Mouse (Mus musculus) erythroblast, adult 5-6 weeks (primary cell): ENCODE measurements around the gene Map2k5. TPM values are rescaled to one million over a fixed set of nuclear protein-coding genes. Genes with fewer than 3 reads are reported as not detected.

Experiments used
- ATAC-seq: replicated peaks from 2 replicates; pipeline ENCODE4 v1.8.0; 2016; ENCODE audit warnings: moderate number of reproducible peaks, mild to moderate bottlenecking, moderate TSS enrichment, inconsistent platforms; ENCODE audit not compliant: poor library complexity, low FRiP score, severe bottlenecking
- total RNA-seq, 2 experiments: library from RNA; stranded (forward) in 1 of 2; stranded (reverse) in 1 of 2; fragments of 150-400 nt in 1 of 2; fragments of 200-764, 138-1000 nt in 1 of 2; gene quantifications; 2 replicates each; pipeline versions ENCODE4 v1.2.3 to v1.2.4; 2015 to 2017; ENCODE audit warnings: low replicate concordance in 2 of 2

Map2k5 gene
- total RNA-seq, 2 experiments from 2014 or later: 3.1 to 4.6 TPM

GRCm38 (mm10) chr9:63150086-63150800 lies 227.5 kb downstream of the Map2k5 start:
- ATAC-seq: no peak

DNA sequence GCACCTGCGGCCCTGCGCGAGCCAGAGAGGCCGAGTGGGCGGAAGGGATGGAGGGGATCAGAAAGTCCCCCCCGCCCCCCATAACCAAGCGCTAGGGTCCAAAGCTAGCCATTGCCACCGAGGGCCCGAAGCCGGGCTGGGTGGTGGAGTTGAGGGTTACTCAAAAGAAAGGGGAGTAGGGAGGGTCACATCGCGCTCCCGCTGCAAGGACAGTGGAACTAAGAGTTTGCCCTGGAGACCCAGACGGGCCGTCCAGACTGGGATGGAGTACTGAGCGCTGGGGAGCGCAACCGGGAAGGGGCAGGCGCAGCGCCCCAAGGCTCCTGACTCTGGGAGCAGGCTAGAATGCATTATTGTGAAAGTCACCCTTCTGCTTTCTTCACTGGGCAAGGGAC lies 228.3 kb downstream of the Map2k5 start:
- ATAC-seq: no peak

- no peak for ATAC-seq
These were observed 229.0 kb downstream of the Map2k5 start, which contains the start of gene Skor1 for GRCm38 (mm10) chr9:63148410-63149371. Gene Skor1, minus strand, starts transcription at chr9:63148961.

DNA sequence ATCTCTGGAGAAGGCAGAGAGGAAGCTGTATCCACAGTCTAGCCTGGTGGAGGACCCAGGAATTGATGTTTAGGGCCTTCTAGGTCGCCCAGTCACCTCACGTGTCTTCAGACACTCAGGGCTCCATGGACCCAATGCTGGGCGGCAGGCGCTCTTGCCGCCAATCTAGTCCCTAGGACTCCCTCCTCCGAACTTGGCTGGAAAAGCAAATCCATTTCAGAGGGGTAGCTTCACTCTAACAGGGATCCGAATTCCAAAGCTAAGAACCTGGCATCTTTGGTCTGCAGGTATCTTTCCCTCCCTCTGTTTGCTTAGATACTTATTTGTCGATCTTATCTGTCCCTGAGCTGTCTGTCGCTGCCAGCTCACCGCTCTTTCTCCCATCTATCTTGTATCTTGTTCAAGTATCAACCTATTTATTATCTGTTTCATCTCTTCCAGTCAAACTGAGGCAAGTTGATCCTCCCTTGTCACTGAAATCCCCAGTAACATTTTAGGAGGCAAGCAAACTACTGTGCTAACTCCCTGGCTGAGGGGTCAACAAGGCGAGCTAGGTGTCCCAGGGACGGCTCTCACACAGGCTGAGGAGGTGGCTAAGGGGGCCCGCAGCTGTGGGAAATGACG lies 229.8 kb downstream of the Map2k5 start:
- no peak for ATAC-seq

GRCm38 (mm10) chr9:63147296-63147695 lies 230.4 kb downstream of the Map2k5 start:
- no peak for ATAC-seq

DNA sequence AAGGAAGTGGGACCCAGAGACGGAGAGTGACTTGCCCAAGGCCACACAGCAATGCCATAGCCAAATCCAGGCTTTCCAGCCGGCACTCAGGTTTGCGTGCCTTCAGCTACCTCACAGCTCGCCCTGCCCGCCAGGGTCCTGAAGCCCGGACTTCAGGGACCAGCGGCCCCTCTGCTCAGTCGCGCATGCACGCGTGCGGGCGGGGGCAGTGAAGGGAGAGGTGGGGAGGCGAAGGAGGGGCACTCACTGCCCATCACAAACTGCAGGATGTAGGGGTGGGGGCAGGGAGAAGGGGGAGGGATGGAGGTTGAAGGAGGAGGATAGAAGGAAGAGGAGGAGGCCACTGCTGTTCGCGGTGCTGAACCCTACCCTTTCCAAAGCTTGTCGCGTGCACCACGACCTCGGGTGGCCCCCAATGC lies 230.8 kb downstream of the Map2k5 start:
- no peak for ATAC-seq

DNA sequence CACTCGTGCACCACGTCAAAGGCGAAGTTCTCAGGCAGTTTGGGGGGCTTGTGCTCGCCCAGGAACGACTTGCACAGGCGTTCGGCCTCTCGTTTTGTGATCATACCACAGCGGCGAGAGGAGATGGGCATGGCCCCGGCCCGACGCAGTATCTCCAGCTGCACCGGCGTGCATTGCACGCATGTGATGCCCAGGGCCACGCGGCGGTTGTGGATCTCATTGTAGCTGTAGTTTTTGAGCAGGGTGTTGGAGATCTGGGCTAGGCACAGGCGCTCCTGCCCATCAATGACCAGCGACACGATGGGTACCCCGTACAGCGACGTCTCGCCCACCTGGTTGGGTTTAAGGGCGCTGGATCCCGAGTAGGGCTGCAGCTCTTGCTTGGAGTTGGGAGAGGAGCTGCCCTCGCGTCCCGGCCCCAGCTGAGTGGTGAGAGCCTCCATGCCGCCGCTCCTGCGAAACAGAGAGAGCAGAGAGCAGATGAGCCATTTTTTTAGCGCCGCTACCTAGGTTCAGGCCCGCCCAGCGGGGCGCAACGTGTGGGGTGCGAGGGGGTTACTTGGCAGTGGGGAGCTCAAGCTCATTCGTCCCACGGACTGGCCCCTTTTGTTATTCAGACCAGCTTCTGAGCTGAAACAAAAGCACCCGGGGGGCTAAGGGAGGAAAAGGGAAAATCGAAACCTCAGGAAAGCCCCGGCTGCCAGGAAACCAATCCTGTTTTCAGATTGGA lies 231.4 kb downstream of the Map2k5 start:
- ATAC-seq: no peak

DNA sequence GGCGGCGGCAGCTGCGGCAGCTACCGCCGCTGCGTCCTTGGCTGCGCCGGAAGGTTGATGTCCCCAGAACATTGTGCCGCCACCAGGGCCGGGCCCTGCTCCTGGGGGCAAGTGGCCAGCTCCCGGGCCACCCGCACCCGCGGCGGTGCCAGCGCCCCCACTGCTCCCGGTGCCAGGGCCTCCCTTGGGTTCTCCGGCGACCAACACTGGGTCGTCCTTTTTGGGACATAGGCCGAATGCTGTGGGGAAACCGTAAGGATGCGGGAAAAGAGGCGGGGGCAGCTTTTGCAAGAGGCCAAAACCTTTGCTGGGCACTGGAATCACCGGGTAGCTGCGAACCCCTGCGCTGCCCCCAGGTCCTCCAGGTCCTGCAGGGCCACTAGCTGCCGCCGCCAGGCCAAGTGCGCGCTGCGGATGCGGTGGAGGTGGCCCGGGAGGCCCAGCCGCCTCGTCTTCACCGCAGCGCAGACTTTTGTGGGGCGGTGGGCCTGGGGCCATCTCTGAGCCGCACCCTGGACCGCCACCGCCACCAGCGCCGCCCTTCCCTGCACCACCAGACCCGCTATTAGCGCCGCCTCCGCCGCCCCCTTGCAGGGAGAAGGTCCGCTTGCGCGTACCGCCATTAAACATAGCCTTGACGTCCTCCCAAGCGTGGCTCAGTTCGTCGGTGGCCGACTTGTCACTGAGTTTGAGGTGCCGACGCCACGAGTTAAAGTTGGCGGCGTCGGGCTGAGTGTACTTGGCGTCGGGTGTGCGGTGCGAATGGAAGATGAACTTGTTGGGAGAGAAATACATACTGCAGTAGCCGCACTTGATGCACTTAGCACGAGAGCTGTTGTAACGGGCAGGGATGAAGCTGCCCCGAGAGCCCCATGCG lies 232.2 kb downstream of the Map2k5 start:
- ATAC-seq: no peak

DNA sequence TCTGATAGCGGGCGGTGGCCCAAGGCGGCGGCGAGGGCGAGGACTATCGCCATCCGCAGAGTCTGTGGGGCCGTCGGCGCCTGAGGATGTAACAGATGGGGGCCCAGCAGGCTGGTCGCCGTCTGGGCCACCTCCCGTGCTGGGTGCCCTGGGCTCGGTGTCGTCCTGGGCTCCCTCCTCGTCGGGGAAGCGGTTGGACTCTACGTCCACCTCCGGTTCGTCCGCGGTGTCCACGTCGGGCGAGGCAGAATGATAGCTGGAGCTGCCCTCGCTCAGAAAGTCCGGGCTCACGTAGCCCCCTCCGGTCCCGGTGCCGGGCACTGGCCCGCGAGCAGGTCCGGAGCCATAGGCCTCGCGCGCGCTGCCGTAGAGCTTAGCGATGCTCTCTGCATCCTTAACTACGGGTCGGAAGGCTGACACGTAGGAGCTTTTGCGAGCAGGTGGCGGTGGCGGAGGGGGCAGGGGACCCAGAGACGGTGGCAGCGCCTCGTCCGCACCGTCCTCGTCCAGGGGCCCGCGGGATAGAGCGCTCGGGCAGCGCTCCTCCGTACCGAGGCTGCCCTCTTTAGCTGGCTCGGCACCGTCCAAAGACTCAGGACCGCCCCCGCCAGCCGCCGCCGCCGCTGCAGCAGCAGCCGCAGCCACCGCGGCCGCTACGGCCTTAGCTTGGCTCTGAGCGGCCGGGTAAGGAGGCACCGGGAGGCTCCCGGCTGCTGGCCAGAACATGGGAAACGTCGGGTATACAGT lies 233.0 kb downstream of the Map2k5 start:
- ATAC-seq: no peak

- ATAC-seq: no peak
These were observed 233.8 kb downstream of the Map2k5 start for GRCm38 (mm10) chr9:63143641-63144501.

DNA sequence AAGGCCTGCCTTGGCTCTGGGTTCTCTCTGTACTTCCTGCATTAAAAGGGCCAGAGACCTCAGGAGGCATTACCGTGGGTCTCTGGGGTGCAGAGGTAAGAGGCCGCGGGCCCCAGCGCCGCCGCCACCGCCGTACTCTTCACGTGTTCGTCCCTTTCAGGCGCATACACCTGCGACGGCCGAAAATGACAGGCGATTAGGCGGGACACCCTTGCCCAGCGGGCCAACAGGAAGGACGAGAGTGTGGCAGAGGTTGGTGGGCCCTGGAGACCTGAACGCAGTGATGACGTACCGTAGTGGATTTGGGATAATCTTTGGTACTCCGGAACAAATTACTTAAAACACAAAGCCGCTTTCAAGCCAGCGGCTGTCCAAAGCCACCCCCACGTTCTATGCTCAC lies 234.5 kb downstream of the Map2k5 start:
- ATAC-seq: no peak

- no peak for ATAC-seq
These were observed 235.2 kb downstream of the Map2k5 start for GRCm38 (mm10) chr9:63142335-63143036.

- no peak for ATAC-seq
These were observed 235.9 kb downstream of the Map2k5 start for GRCm38 (mm10) chr9:63141641-63142334.

- no peak for ATAC-seq
These were observed 237.5 kb downstream of the Map2k5 start for GRCm38 (mm10) chr9:63140211-63140610.

- ATAC-seq: no peak
These were observed 238.0 kb downstream of the Map2k5 start for GRCm38 (mm10) chr9:63139661-63140060.

- ATAC-seq: no peak
These were observed 239.2 kb downstream of the Map2k5 start for GRCm38 (mm10) chr9:63138481-63138967.
